Mouse (Mus musculus): ENCODE measurements around the gene Pgap1. TPM values are rescaled to one million over a fixed set of nuclear protein-coding genes. Genes with fewer than 3 reads are reported as not detected.

The Pgap1 gene
- polyA plus RNA-seq, 1 experiment from 2014 or later = 12.5 TPM

- no peak overlapping the region for H3K4me3 ChIP-seq (ENCODE audit: low read depth, low read length)
- no peaks in the 10 kb centered on the region for H3K9me3 ChIP-seq (ENCODE audit: control insufficient read depth, low read length)
- H3K4me2 ChIP-seq (ENCODE audit: low read depth) = no peak overlapping the region
- no peaks in the 10 kb centered on the region for H3K27me3 ChIP-seq (ENCODE audit: control insufficient read depth, insufficient read depth, low read length)
- H3K27ac ChIP-seq (ENCODE audit: low read depth, low read length) = no peak overlapping the region
- H3K4me1 ChIP-seq (ENCODE audit: control insufficient read depth, insufficient read depth, low read length) = no peaks in the 10 kb centered on the region; the same call in 1 of the 2 replicates
- 22% methylated on average over 9 of the region's 9 CpGs for WGBS
- no peak overlapping the region for H3K9ac ChIP-seq (ENCODE audit: low read length)
- ATAC-seq (ENCODE audit: insufficient read depth, low FRiP score, low TSS enrichment) (peak; percentile 75), DNase-seq (ENCODE audit: low spot score) (no peak)
- no peaks in the 10 kb centered on the region for H3K36me3 ChIP-seq (ENCODE audit: control insufficient read depth, insufficient read depth, low read length)
These were observed 27.9 kb upstream of the Pgap1 start for GRCm38 (mm10) chr1:54585278-54585846.

- DNase-seq (ENCODE audit: low spot score) = no peak
- Histone ChIP-seq H3K4me2 (ENCODE audit: low read depth) (no peak overlapping the region), H3K27ac (ENCODE audit: low read depth, low read length) (no peak overlapping the region), H3K27me3 (ENCODE audit: control insufficient read depth, insufficient read depth, low read length) (no peaks in the 10 kb centered on the region), H3K4me3 (ENCODE audit: low read depth, low read length) (no peak overlapping the region), H3K36me3 (ENCODE audit: control insufficient read depth, insufficient read depth, low read length) (no peaks in the 10 kb centered on the region), H3K9ac (ENCODE audit: low read length) (no peak overlapping the region), H3K9me3 (ENCODE audit: control insufficient read depth, low read length) (no peaks in the 10 kb centered on the region), H3K4me1 (ENCODE audit: control insufficient read depth, insufficient read depth, low read length) (no peaks in the 10 kb centered on the region; the same call in 1 of the 2 replicates)
- no peak for ATAC-seq (ENCODE audit: insufficient read depth, low FRiP score, low TSS enrichment)
- WGBS = 65% methylated on average over 2 of the region's 2 CpGs
These were observed 27.2 kb upstream of the Pgap1 start for GRCm38 (mm10) chr1:54584588-54585277.

- Histone ChIP-seq H3K4me3 (ENCODE audit: low read depth, low read length) (no peak overlapping the region), H3K9me3 (ENCODE audit: control insufficient read depth, low read length) (no peaks in the 10 kb centered on the region), H3K9ac (ENCODE audit: low read length) (no peak overlapping the region), H3K27me3 (ENCODE audit: control insufficient read depth, insufficient read depth, low read length) (no peaks in the 10 kb centered on the region), H3K36me3 (ENCODE audit: control insufficient read depth, insufficient read depth, low read length) (no peaks in the 10 kb centered on the region), H3K4me2 (ENCODE audit: low read depth) (no peak overlapping the region), H3K27ac (ENCODE audit: low read depth, low read length) (no peak overlapping the region), H3K4me1 (ENCODE audit: control insufficient read depth, insufficient read depth, low read length) (no peaks in the 10 kb centered on the region)
- DNase-seq (ENCODE audit: low spot score) (no peak), ATAC-seq (ENCODE audit: insufficient read depth, low FRiP score, low TSS enrichment) (no peak)
- 55% methylated on average over 8 of the region's 8 CpGs for WGBS
These were observed 21.1 kb upstream of the Pgap1 start for GRCm38 (mm10) chr1:54578358-54579184.

- DNase-seq (ENCODE audit: low spot score) = no peak
- no peak overlapping the region for H3K27ac ChIP-seq (ENCODE audit: low read depth, low read length)
- H3K9me3 ChIP-seq (ENCODE audit: control insufficient read depth, low read length) = no peaks in the 10 kb centered on the region
- no peak for ATAC-seq (ENCODE audit: insufficient read depth, low FRiP score, low TSS enrichment)
- no peaks in the 10 kb centered on the region for H3K4me1 ChIP-seq (ENCODE audit: control insufficient read depth, insufficient read depth, low read length)
- H3K4me3 ChIP-seq (ENCODE audit: low read depth, low read length) = no peak overlapping the region
- 78% methylated on average over 2 of the region's 2 CpGs for WGBS
- no peaks in the 10 kb centered on the region for H3K36me3 ChIP-seq (ENCODE audit: control insufficient read depth, insufficient read depth, low read length)
- H3K9ac ChIP-seq (ENCODE audit: low read length) = no peak overlapping the region
- H3K4me2 ChIP-seq (ENCODE audit: low read depth) = no peak overlapping the region
- H3K27me3 ChIP-seq (ENCODE audit: control insufficient read depth, insufficient read depth, low read length) = no peaks in the 10 kb centered on the region
These were observed 11.6 kb upstream of the Pgap1 start for GRCm38 (mm10) chr1:54569102-54569501.

- H3K27me3 ChIP-seq (ENCODE audit: control insufficient read depth, insufficient read depth, low read length) = no peaks in the 10 kb centered on the region
- no peaks in the 10 kb centered on the region for H3K36me3 ChIP-seq (ENCODE audit: control insufficient read depth, insufficient read depth, low read length)
- H3K4me2 ChIP-seq (ENCODE audit: low read depth) = no peak overlapping the region
- H3K27ac ChIP-seq (ENCODE audit: low read depth, low read length) = no peak overlapping the region
- no peak for ATAC-seq (ENCODE audit: insufficient read depth, low FRiP score, low TSS enrichment)
- no peaks in the 10 kb centered on the region for H3K4me1 ChIP-seq (ENCODE audit: control insufficient read depth, insufficient read depth, low read length)
- 95% methylated on average over 6 of the region's 6 CpGs for WGBS
- no peak for DNase-seq (ENCODE audit: low spot score)
- H3K9me3 ChIP-seq (ENCODE audit: control insufficient read depth, low read length) = no peaks in the 10 kb centered on the region
- H3K9ac ChIP-seq (ENCODE audit: low read length) = no peak overlapping the region
- no peak overlapping the region for H3K4me3 ChIP-seq (ENCODE audit: low read depth, low read length)
These were observed 6.4 kb upstream of the Pgap1 start for GRCm38 (mm10) chr1:54563923-54564322.

GRCm38 (mm10) chr1:54556586-54557221 is 780 bp downstream of the Pgap1 start:
- no peaks in the 10 kb centered on the region for H3K27me3 ChIP-seq (ENCODE audit: control insufficient read depth, insufficient read depth, low read length)
- H3K36me3 ChIP-seq (ENCODE audit: control insufficient read depth, insufficient read depth, low read length) = no peaks in the 10 kb centered on the region
- peak overlapping the region; percentile 60 for H3K4me3 ChIP-seq (ENCODE audit: low read depth, low read length)
- no peaks in the 10 kb centered on the region for H3K9me3 ChIP-seq (ENCODE audit: control insufficient read depth, low read length)
- H3K9ac ChIP-seq (ENCODE audit: low read length) = peak overlapping the region; percentile 64
- 2% methylated on average over 18 of the region's 18 CpGs for WGBS
- H3K4me2 ChIP-seq (ENCODE audit: low read depth) = peak overlapping the region; percentile 79
- no peak for DNase-seq (ENCODE audit: low spot score)
- no peak for ATAC-seq (ENCODE audit: insufficient read depth, low FRiP score, low TSS enrichment)
- H3K27ac ChIP-seq (ENCODE audit: low read depth, low read length) = no peak overlapping the region
- no peaks in the 10 kb centered on the region for H3K4me1 ChIP-seq (ENCODE audit: control insufficient read depth, insufficient read depth, low read length)

- Histone ChIP-seq H3K4me1 (ENCODE audit: control insufficient read depth, insufficient read depth, low read length) (no peaks in the 10 kb centered on the region), H3K4me2 (ENCODE audit: low read depth) (no peak overlapping the region), H3K27me3 (ENCODE audit: control insufficient read depth, insufficient read depth, low read length) (no peaks in the 10 kb centered on the region), H3K9ac (ENCODE audit: low read length) (no peak overlapping the region), H3K27ac (ENCODE audit: low read depth, low read length) (no peak overlapping the region), H3K9me3 (ENCODE audit: control insufficient read depth, low read length) (no peaks in the 10 kb centered on the region), H3K36me3 (ENCODE audit: control insufficient read depth, insufficient read depth, low read length) (no peaks in the 10 kb centered on the region), H3K4me3 (ENCODE audit: low read depth, low read length) (no peak overlapping the region)
- WGBS = 41% methylated on average over 4 of the region's 4 CpGs
- no peak for ATAC-seq (ENCODE audit: insufficient read depth, low FRiP score, low TSS enrichment)
- DNase-seq (ENCODE audit: low spot score) = no peak
These were observed 1.9 kb downstream of the Pgap1 start for GRCm38 (mm10) chr1:54555364-54556140.

- no peak overlapping the region for H3K9ac ChIP-seq (ENCODE audit: low read length)
- no peak overlapping the region for H3K4me2 ChIP-seq (ENCODE audit: low read depth)
- H3K27ac ChIP-seq (ENCODE audit: low read depth, low read length) = no peak overlapping the region
- WGBS = 85% methylated on average over 2 of the region's 2 CpGs
- no peaks in the 10 kb centered on the region for H3K9me3 ChIP-seq (ENCODE audit: control insufficient read depth, low read length)
- no peak overlapping the region for H3K4me3 ChIP-seq (ENCODE audit: low read depth, low read length)
- H3K4me1 ChIP-seq (ENCODE audit: control insufficient read depth, insufficient read depth, low read length) = no peaks in the 10 kb centered on the region
- no peaks in the 10 kb centered on the region for H3K36me3 ChIP-seq (ENCODE audit: control insufficient read depth, insufficient read depth, low read length)
- DNase-seq (ENCODE audit: low spot score) (no peak), ATAC-seq (ENCODE audit: insufficient read depth, low FRiP score, low TSS enrichment) (no peak)
- no peaks in the 10 kb centered on the region for H3K27me3 ChIP-seq (ENCODE audit: control insufficient read depth, insufficient read depth, low read length)
These were observed 4.9 kb downstream of the Pgap1 start for GRCm38 (mm10) chr1:54552621-54553020.

Measured in neural tube, embryonic 11.5 days (tissue).